Mouse (Mus musculus): Measurements from ENCODE around the gene Foxred1. TPM values are rescaled to one million over a fixed set of nuclear protein-coding genes. Genes with fewer than 3 reads are reported as not detected.

Gene Foxred1
- polyA plus RNA-seq, 1 experiment from 2014 or later, result 31.5 TPM

GRCm38 (mm10) chr9:35176124-35176659 lies 34.7 kb downstream of the Foxred1 start:
- peak; percentile 54 for ATAC-seq (ENCODE audit: low FRiP score)
- Histone ChIP-seq H3K9me3 (ENCODE audit: control insufficient read depth, low read length) (no peaks in the 10 kb centered on the region), H3K27ac (ENCODE audit: low read depth, low read length) (no peak overlapping the region), H3K27me3 (ENCODE audit: control insufficient read depth, insufficient read depth, low read length) (no peaks in the 10 kb centered on the region), H3K36me3 (ENCODE audit: control insufficient read depth, insufficient read depth, low read length) (no peaks in the 10 kb centered on the region), H3K4me2 (peak overlapping the region; percentile 67), H3K9ac (ENCODE audit: low read length) (peak overlapping the region; percentile 65), H3K4me3 (ENCODE audit: low read depth, low read length) (peak overlapping the region; percentile 54), H3K4me1 (ENCODE audit: control insufficient read depth, insufficient read depth, low read length) (peaks cover 3% of the 10 kb centered on the region; the same call in 1 of the 2 replicates)
- DNase-seq (ENCODE audit: low spot score, missing footprints), result no peak
- WGBS, result 49% methylated on average over 14 of the region's 14 CpGs

GRCm38 (mm10) chr9:35175251-35176123 lies 35.4 kb downstream of the Foxred1 start, which contains the start of gene Dcps:
Dcps (minus strand) TSS chr9:35176061.
- under 1% methylated on average over 38 of the region's 38 CpGs for WGBS
- ATAC-seq (ENCODE audit: low FRiP score) (peak; percentile 98), DNase-seq (ENCODE audit: low spot score, missing footprints) (peak; percentile 99)
- Histone ChIP-seq H3K36me3 (ENCODE audit: control insufficient read depth, insufficient read depth, low read length) (peaks cover 2% of the 10 kb centered on the region; the same call in 1 of the 2 replicates), H3K4me2 (peak within 1 kb of the TSS; percentile 67), H3K27me3 (ENCODE audit: control insufficient read depth, insufficient read depth, low read length) (no peaks in the 10 kb centered on the region), H3K27ac (ENCODE audit: low read depth, low read length) (no peak within 1 kb of the TSS), H3K4me1 (ENCODE audit: control insufficient read depth, insufficient read depth, low read length) (peaks cover 3% of the 10 kb centered on the region; the same call in 1 of the 2 replicates), H3K4me3 (ENCODE audit: low read depth, low read length) (peak within 1 kb of the TSS; percentile 54), H3K9me3 (ENCODE audit: control insufficient read depth, low read length) (no peaks in the 10 kb centered on the region), H3K9ac (ENCODE audit: low read length) (peak within 1 kb of the TSS; percentile 65)

DNA sequence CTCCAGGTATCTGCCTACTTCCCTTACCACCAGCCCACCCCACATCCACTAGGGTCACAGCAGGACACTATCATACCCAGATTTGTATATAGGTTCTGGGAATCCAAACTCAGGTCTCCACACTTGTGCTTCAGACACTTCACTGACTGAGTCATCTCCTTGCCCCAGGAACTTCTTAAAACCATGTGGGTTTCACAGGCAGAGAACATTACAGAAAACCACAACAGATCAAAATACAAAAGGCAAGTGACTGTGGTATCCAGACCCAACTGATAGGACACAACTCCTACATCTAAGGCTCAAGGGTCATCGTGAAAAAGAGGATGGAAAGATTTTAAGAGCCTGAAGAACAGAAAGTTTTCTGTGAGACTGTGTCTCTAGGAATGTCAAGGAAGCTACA lies 37.5 kb downstream of the Foxred1 start:
- H3K36me3 ChIP-seq (ENCODE audit: control insufficient read depth, insufficient read depth, low read length), result peaks cover 2% of the 10 kb centered on the region; the same call in 1 of the 2 replicates
- no peaks in the 10 kb centered on the region for H3K9me3 ChIP-seq (ENCODE audit: control insufficient read depth, low read length)
- H3K9ac ChIP-seq (ENCODE audit: low read length), result no peak overlapping the region
- no peaks in the 10 kb centered on the region for H3K27me3 ChIP-seq (ENCODE audit: control insufficient read depth, insufficient read depth, low read length)
- no peak for DNase-seq (ENCODE audit: low spot score, missing footprints)
- H3K4me3 ChIP-seq (ENCODE audit: low read depth, low read length), result no peak overlapping the region
- peaks cover 3% of the 10 kb centered on the region; the same call in 1 of the 2 replicates for H3K4me1 ChIP-seq (ENCODE audit: control insufficient read depth, insufficient read depth, low read length)
- no peak overlapping the region for H3K4me2 ChIP-seq
- no peak for ATAC-seq (ENCODE audit: low FRiP score)
- WGBS, result 91% methylated on average over 1 of the region's 1 CpGs
- no peak overlapping the region for H3K27ac ChIP-seq (ENCODE audit: low read depth, low read length)

- H3K4me1 ChIP-seq (ENCODE audit: control insufficient read depth, insufficient read depth, low read length), result peaks cover 14% of the 10 kb centered on the region
- DNase-seq (ENCODE audit: low spot score, missing footprints) (no peak), ATAC-seq (ENCODE audit: low FRiP score) (no peak)
- 89% methylated on average over 7 of the region's 7 CpGs for WGBS
- peaks cover 2% of the 10 kb centered on the region; the same call in 1 of the 2 replicates for H3K36me3 ChIP-seq (ENCODE audit: control insufficient read depth, insufficient read depth, low read length)
- no peak overlapping the region for H3K9ac ChIP-seq (ENCODE audit: low read length)
- no peak overlapping the region for H3K4me3 ChIP-seq (ENCODE audit: low read depth, low read length)
- H3K9me3 ChIP-seq (ENCODE audit: control insufficient read depth, low read length), result no peaks in the 10 kb centered on the region
- no peak overlapping the region for H3K4me2 ChIP-seq
- no peaks in the 10 kb centered on the region for H3K27me3 ChIP-seq (ENCODE audit: control insufficient read depth, insufficient read depth, low read length)
- H3K27ac ChIP-seq (ENCODE audit: low read depth, low read length), result no peak overlapping the region
These were observed 40.8 kb downstream of the Foxred1 start for GRCm38 (mm10) chr9:35170071-35170470.

DNA sequence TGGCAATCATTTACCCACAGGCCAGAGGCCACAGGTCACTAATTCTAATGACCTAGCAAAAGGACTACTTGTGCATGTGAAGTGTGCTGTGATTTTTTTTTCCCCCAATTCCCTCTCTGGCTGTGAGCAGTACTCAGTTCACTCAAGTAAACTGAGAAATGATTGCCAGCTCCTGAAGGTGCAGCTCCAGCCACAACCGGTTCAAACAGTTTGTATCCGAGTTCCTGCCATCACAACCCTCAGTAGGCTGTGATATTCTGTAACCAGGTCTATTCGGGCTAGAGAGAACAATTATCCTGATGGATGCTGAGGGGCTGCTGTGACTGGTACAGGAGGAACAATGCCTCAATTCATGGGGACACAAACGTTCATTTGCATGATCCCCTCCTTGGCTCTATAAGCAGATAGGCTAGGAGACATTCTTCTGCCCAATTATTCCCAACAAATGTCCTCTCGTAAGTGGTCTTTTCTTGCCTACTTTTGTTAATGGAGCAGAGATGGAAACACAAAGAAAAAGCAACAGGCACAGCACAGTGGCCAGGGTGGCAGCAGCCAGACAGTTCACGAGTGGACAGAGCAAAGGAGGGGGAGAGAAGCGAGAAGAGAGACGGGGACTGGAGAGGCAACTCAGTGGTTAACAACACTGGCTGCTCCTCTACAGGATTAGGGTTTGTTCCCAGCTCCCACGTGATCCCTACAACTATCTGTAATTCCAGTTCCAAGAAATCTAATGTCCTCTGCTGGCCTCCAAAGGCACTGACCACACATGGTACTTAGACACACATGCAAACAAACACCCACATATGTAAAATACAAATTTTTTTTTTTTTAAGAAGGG lies 43.8 kb downstream of the Foxred1 start:
- Histone ChIP-seq H3K4me1 (ENCODE audit: control insufficient read depth, insufficient read depth, low read length) (peaks cover 13% of the 10 kb centered on the region), H3K9me3 (ENCODE audit: control insufficient read depth, low read length) (no peaks in the 10 kb centered on the region), H3K36me3 (ENCODE audit: control insufficient read depth, insufficient read depth, low read length) (peaks cover 2% of the 10 kb centered on the region; the same call in 1 of the 2 replicates), H3K9ac (ENCODE audit: low read length) (no peak overlapping the region), H3K27me3 (ENCODE audit: control insufficient read depth, insufficient read depth, low read length) (no peaks in the 10 kb centered on the region), H3K4me3 (ENCODE audit: low read depth, low read length) (no peak overlapping the region), H3K27ac (ENCODE audit: low read depth, low read length) (peak overlapping the region; percentile 51), H3K4me2 (peak overlapping the region; percentile 15; the same call in 1 of the 2 replicates)
- 31% methylated on average over 9 of the region's 9 CpGs for WGBS
- ATAC-seq (ENCODE audit: low FRiP score) (peak; percentile 86), DNase-seq (ENCODE audit: low spot score, missing footprints) (peak; percentile 84)

DNA sequence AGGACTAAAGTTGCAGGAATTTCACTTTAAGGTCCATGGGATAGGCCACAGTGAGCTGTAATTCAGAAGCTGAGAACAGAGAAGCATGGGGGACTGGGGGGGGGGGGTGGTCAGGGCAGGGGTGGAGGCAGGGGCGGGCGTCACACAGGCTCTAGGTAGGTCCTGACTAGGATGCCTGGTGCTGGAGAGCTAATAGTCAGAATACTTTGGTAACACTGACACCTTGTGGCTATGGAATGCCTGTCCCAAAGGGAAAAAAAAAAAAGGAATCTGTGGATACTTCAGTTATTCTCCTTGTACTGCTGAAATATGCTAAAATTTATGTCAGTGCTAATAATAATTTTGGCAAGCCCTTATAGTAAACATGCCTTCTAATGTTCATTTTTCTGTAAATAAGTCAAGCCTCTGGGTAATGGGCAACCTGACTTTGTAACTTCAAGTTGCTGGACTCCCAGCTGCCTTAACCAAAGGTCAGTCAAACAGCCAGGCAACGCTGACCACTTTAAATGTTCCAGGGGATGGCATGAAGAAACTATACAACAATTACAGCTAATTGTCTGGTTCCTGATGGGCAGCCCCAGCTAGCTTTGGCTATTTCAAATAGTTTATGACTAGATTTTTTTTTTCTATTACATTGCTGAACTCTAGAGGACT lies 44.6 kb downstream of the Foxred1 start:
- DNase-seq (ENCODE audit: low spot score, missing footprints) (no peak), ATAC-seq (ENCODE audit: low FRiP score) (peak; percentile 66)
- Histone ChIP-seq H3K9me3 (ENCODE audit: control insufficient read depth, low read length) (no peaks in the 10 kb centered on the region), H3K36me3 (ENCODE audit: control insufficient read depth, insufficient read depth, low read length) (peaks cover 2% of the 10 kb centered on the region; the same call in 1 of the 2 replicates), H3K4me3 (ENCODE audit: low read depth, low read length) (no peak overlapping the region), H3K27ac (ENCODE audit: low read depth, low read length) (peak overlapping the region; percentile 4; the same call in 1 of the 2 replicates), H3K4me2 (no peak overlapping the region), H3K9ac (ENCODE audit: low read length) (no peak overlapping the region), H3K27me3 (ENCODE audit: control insufficient read depth, insufficient read depth, low read length) (no peaks in the 10 kb centered on the region), H3K4me1 (ENCODE audit: control insufficient read depth, insufficient read depth, low read length) (peaks cover 13% of the 10 kb centered on the region)
- 25% methylated on average over 3 of the region's 3 CpGs for WGBS

DNA sequence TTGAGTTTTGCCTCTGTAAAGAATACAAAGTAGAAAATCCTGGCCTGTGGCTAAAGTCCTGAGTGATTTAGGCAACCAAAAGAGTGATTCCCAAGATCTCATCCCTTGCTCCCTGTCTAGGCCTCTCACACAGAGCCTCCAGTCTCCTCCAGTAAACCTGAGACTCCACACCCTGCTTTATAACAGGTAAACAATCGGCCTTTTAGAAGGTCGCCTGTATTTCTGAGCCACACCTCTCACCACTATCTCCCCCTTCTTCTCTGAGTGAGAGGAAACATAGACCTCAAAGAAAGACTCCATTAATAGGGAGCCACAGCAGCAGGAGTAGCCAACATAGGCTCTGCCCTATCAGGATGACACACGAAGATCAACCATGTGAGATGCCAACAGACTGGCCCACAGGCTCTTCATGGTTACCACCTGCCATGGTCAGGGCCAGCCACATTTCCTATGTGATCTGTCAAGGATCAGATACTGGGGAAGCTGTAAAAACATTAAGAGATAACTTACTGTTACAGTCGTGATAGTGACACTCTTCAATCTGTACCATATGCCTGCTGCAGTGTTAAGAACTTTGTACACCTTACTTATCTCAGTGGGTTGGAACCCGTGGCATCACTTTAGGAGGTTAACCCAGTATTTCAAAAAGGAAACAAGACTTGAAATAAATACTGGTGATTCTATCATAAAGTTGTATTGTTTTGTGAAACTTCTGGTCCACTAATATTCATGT lies 46.5 kb downstream of the Foxred1 start:
- H3K36me3 ChIP-seq (ENCODE audit: control insufficient read depth, insufficient read depth, low read length), result no peaks in the 10 kb centered on the region
- H3K27ac ChIP-seq (ENCODE audit: low read depth, low read length), result no peak overlapping the region
- H3K4me3 ChIP-seq (ENCODE audit: low read depth, low read length), result no peak overlapping the region
- WGBS, result 75% methylated on average over 5 of the region's 5 CpGs
- H3K4me1 ChIP-seq (ENCODE audit: control insufficient read depth, insufficient read depth, low read length), result peaks cover 13% of the 10 kb centered on the region
- no peaks in the 10 kb centered on the region for H3K27me3 ChIP-seq (ENCODE audit: control insufficient read depth, insufficient read depth, low read length)
- no peak for DNase-seq (ENCODE audit: low spot score, missing footprints)
- no peaks in the 10 kb centered on the region for H3K9me3 ChIP-seq (ENCODE audit: control insufficient read depth, low read length)
- no peak overlapping the region for H3K4me2 ChIP-seq
- ATAC-seq (ENCODE audit: low FRiP score), result no peak
- no peak overlapping the region for H3K9ac ChIP-seq (ENCODE audit: low read length)
